Mouse (Mus musculus): ENCODE measurements around the gene Grpel1. TPM values are rescaled to one million over a fixed set of nuclear protein-coding genes. Genes with fewer than 3 reads are reported as not detected.

The Grpel1 gene
- total RNA-seq (2021), result 10 to 100 TPM; 30.9 to 34.7 TPM
- long read RNA-seq, experiment 1, transcript Grpel1-201 (4 exons, 3,528 nt), result major isoform, 270 of 280 reads
- long read RNA-seq, experiment 1, partial matches to known transcripts, result 10 of 280 reads
- long read RNA-seq, experiment 1, other reads (novel, unspliced or antisense), result 0 of 280 reads
- long read RNA-seq, experiment 2, transcript Grpel1-201 (4 exons, 3,528 nt), result major isoform, 309 of 319 reads
- long read RNA-seq, experiment 2, partial matches to known transcripts, result 8 of 319 reads
- long read RNA-seq, experiment 2, other reads (novel, unspliced or antisense), result 2 of 319 reads

GRCm38 (mm10) chr5:36464709-36465661 lies at the start of gene Grpel1:
Grpel1 (plus strand) TSS chr5:36464998.
- intact Hi-C loops (cut with DNase I), result loop anchor here (2.0 to 5.0 kb wide), 2 partner anchors 22 to 67 kb away; no protein-coding TSS in a partner anchor
- peak; percentile 93 to 97 for DNase-seq

- intact Hi-C loops (cut with DNase I), result loop anchor here (5.0 kb wide), 1 partner anchor 273 kb away; no protein-coding TSS in a partner anchor
- no peak for DNase-seq
These were observed 44.9 kb upstream of the Grpel1 start for GRCm38 (mm10) chr5:36419861-36420260.

GRCm38 (mm10) chr5:36422689-36423088 lies 42.1 kb upstream of the Grpel1 start:
- intact Hi-C loops (cut with DNase I), result no loop called here
- DNase-seq, result no peak

- DNase-seq, result no peak
- intact Hi-C loops (cut with DNase I), result no loop called here
These were observed 40.1 kb upstream of the Grpel1 start for GRCm38 (mm10) chr5:36424676-36425075.

GRCm38 (mm10) chr5:36426404-36426803 lies 38.4 kb upstream of the Grpel1 start:
- intact Hi-C loops (cut with DNase I), result no loop called here
- no peak for DNase-seq

GRCm38 (mm10) chr5:36427831-36428230 lies 37.0 kb upstream of the Grpel1 start:
- DNase-seq, result no peak
- intact Hi-C loops (cut with DNase I), result no loop called here

GRCm38 (mm10) chr5:36429551-36429950 lies 35.2 kb upstream of the Grpel1 start:
- intact Hi-C loops (cut with DNase I), result no loop called here
- DNase-seq, result no peak

- intact Hi-C loops (cut with DNase I), result no loop called here
- no peak for DNase-seq
These were observed 33.1 kb upstream of the Grpel1 start for GRCm38 (mm10) chr5:36431711-36432110.

GRCm38 (mm10) chr5:36434398-36434967 lies 30.3 kb upstream of the Grpel1 start:
- no peak for DNase-seq
- intact Hi-C loops (cut with DNase I), result no loop called here

GRCm38 (mm10) chr5:36436858-36437257 lies 27.9 kb upstream of the Grpel1 start:
- DNase-seq, result no peak

GRCm38 (mm10) chr5:36440741-36441140 lies 24.1 kb upstream of the Grpel1 start:
- DNase-seq, result no peak
- intact Hi-C loops (cut with DNase I), result no loop called here

More at GRCm38 (mm10) chr5:36436858-36437257, 27.9 kb upstream of the Grpel1 start:
- intact Hi-C loops (cut with DNase I), result no loop called here

GRCm38 (mm10) chr5:36444611-36445010 lies 20.2 kb upstream of the Grpel1 start:
- DNase-seq, result no peak
- intact Hi-C loops (cut with DNase I), result no loop called here

- intact Hi-C loops (cut with DNase I), result no loop called here
- no peak for DNase-seq
These were observed 19.8 kb upstream of the Grpel1 start for GRCm38 (mm10) chr5:36445028-36445427.

GRCm38 (mm10) chr5:36446166-36446890 lies 18.5 kb upstream of the Grpel1 start:
- intact Hi-C loops (cut with DNase I), result no loop called here
- no peak for DNase-seq

GRCm38 (mm10) chr5:36447872-36448271 lies 16.9 kb upstream of the Grpel1 start:
- intact Hi-C loops (cut with DNase I), result no loop called here
- no peak for DNase-seq

- DNase-seq, result no peak
- intact Hi-C loops (cut with DNase I), result no loop called here
These were observed 15.0 kb upstream of the Grpel1 start for GRCm38 (mm10) chr5:36449710-36450358.

GRCm38 (mm10) chr5:36451119-36451518 lies 13.7 kb upstream of the Grpel1 start:
- intact Hi-C loops (cut with DNase I), result no loop called here
- DNase-seq, result no peak

GRCm38 (mm10) chr5:36451872-36452389 lies 12.9 kb upstream of the Grpel1 start:
- intact Hi-C loops (cut with DNase I), result no loop called here
- no peak for DNase-seq

GRCm38 (mm10) chr5:36452821-36453220 lies 12.0 kb upstream of the Grpel1 start:
- DNase-seq, result no peak
- intact Hi-C loops (cut with DNase I), result no loop called here

- intact Hi-C loops (cut with DNase I), result no loop called here
- DNase-seq, result no peak
These were observed 7.1 kb upstream of the Grpel1 start for GRCm38 (mm10) chr5:36457706-36458105.
